Mouse (Mus musculus) CH12.LX (cell line): Measurements from ENCODE around the gene Wnt3a.

ENCODE experiments used
- CTCF ChIP-seq, 2 experiments: IDR thresholded peaks in 1 of 2; conservative IDR thresholded peaks in 1 of 2; 2 replicates each; pipeline ENCODE4 v1.5.1; 2011 to 2012; ENCODE audit warnings: low read depth in 2 of 2, low read length in 2 of 2, improper control_type of control experiment in 1 of 2, inconsistent platforms in 1 of 2, mild to moderate bottlenecking in 1 of 2, moderate library complexity in 1 of 2
- MXI1 ChIP-seq: IDR thresholded peaks from 2 replicates; pipeline ENCODE4 v1.6.1; 2011; ENCODE audit warnings: mild to moderate bottlenecking, low read depth, low read length, improper control_type of control experiment
- MYC ChIP-seq: IDR thresholded peaks from 2 replicates; pipeline ENCODE4 v1.6.1; 2011; ENCODE audit warnings: low read depth, mild to moderate bottlenecking, improper control_type of control experiment, low read length
- POLR2A ChIP-seq: IDR thresholded peaks from 2 replicates; pipeline ENCODE4 v1.6.1; 2011; ENCODE audit warnings: low read depth, mild to moderate bottlenecking, improper control_type of control experiment, low read length
- RAD21 ChIP-seq: IDR thresholded peaks from 2 replicates; pipeline ENCODE4 v1.6.1; 2011; ENCODE audit warnings: low read depth, mild to moderate bottlenecking, low read length, improper control_type of control experiment, moderate library complexity
- USF2 ChIP-seq: conservative IDR thresholded peaks from 2 replicates; pipeline ENCODE4 v1.6.1; 2011; ENCODE audit warnings: low read depth, low read length, improper control_type of control experiment

GRCm38 (mm10) chr11:59306461-59307421 lies 16.2 kb upstream of the Wnt3a start, which contains the start of gene Wnt9a:
- TF ChIP-seq CTCF (conservative IDR thresholded peaks at IDR 0.05 in 1 of 2, IDR thresholded peaks at IDR 0.05 in 1 of 2; ENCODE audit: low read depth in 2 of 2, low read length in 2 of 2), result no peak
- TF ChIP-seq RAD21, result no peak
- no peak for TF ChIP-seq MYC
- TF ChIP-seq MXI1, result no peak
- TF ChIP-seq POLR2A, result no peak
- no peak for TF ChIP-seq USF2
